Mouse (Mus musculus): Measurements from ENCODE around the gene Scpep1.

Gene Scpep1

DNA sequence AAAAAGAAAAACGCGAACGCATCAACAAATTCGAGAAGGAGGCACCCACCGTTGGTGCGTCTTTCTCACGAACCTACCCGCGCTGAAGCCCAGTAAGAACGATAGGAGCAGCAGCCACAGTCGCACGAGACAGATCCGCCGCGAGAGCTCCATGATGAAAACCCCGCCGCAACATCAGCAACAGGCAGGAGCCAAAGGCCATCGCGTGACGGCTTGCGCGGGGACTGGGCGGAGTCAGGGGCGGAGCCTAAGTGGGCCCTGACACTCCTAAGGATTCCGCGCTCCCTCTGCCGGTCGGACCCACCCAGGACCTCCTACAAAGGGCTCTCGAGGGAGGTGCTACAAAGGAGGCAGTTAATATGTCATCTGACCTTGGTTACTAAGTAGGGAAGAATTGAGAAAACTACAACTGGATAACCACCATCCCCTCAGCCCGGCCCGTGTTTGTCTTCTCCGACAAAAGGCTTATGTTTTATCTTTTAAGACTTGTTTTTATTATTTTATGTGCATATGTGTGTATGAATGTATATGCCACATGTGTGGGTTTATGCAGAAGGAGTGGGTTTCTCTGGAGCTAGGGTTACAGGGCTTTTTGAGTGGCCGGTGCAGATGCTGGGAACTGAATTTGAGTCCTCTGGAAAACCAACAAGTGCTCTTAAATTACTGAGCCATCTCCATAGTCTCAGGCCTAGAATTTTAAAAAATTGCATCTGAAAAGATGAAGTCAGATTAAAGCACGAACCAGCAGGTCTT is at the start of gene Scpep1:
Gene Scpep1, minus strand, starts transcription at position 249 of the 753 bp plus-strand sequence.
- DNase-seq, result peak; percentile 99

DNA sequence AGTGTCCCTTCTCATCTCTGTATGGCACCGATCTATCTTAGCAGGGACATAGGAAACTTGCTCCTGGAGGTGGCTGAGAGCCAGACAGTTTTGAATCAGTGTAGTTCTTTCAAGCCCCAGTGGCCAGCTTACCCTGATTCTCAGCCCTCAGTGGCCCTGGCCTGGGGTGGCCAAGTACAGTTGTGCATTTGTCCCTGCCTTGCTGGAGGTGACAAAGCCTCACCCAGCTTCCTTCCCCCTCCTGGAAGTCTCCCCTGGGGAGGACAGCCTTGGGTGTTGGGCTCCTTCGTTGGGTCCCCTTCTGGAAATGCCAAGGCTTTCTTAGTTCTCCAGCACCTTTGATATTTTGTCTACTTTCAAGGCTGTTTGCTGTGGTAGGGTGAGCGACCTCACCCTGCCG is 48.5 kb upstream of the Scpep1 start:
- no peak for DNase-seq

DNA sequence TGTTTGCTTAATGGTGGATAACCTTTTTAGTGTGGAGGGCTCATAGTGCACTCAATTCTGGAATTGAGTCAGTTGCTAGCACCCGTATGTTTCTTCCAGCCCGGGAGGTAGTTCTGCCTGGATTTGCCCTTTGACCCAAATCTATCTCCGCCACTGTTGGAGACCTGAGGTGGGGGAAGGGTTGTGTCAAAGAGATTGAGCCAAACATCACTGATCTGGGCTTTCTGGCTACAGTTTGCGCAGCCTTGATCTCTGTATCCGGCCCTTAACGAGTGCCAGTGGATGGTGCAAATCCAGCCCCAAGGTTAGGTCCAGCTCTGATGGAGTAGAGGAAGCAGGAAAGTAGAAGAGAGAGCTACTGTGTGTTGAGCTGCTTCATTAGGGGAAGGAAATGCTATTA is 47.8 kb upstream of the Scpep1 start:
- DNase-seq, result no peak

DNA sequence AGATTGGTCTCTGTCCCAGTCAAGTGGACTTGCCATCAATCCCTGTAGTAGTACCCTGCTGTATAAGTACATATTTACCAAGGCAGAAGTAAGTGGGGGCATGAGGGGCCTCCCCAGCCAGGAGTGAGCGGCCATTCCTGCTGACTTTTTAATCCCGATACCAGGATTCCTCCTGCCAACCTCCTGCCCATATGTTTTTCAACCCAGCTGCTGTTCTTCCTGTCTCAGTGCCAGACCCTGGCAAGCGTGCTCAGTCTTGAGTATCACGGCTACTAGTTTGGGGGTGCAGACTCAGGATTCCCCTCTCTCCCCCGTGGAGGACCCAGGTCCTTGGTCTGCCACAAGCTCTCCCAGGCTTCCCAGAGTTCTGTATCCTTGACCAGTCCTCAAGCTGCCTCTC is 47.4 kb upstream of the Scpep1 start:
- no peak for DNase-seq

DNA sequence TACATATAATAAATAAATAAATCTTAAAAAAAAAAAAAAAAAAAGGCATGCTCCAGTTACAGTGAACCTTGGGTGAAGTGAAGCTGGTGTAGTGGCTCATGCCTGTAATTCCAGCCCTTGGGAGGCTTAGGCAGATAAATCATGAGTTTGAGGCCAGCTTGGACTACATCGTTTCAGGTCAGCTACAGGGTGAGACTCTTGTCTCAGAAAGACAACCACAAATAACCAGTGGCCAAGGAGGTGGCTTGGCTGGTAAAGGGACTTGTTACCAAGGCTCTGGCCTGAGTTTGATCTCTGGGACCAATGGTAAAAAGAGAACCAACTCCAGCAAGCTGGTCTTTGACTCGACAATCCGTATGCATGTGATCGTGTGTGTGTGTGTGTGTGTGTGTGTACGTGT is 46.8 kb upstream of the Scpep1 start:
- DNase-seq, result no peak

DNA sequence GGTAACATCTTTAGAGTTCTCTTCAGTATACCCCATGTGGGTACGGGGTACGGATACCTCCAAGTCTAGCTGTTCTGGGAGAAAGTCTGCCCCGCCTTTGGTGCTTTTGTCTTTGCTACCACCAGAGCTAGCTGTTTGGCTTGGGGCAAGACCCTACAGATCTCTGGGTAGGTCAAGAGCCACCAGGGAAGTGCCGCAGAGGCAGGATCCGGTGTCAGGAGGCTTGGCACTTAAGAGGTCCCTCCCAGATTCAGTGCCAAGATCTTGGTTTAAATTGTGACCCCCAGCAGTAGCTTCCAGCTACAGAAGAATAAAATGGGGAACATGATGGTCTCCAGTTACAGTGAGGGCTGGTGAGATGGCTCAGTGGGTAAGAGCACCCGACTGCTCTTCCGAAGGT is 46.3 kb upstream of the Scpep1 start:
- DNase-seq, result no peak

DNA sequence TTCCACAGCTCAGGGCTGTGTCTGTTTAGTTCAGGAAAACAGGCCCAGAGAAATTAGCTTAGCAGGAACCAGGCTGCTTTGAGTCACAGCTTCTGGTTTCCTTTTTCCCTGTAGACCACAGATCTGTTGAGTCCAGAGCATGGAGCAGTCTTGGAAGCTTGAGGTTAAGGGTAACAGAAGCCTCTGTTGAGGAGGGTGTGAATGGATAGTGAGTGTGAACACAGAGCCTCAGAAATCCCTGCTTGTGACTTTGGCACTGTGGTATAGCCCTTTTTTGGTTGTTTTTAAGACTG is 45.2 kb upstream of the Scpep1 start:
- no peak for DNase-seq

DNA sequence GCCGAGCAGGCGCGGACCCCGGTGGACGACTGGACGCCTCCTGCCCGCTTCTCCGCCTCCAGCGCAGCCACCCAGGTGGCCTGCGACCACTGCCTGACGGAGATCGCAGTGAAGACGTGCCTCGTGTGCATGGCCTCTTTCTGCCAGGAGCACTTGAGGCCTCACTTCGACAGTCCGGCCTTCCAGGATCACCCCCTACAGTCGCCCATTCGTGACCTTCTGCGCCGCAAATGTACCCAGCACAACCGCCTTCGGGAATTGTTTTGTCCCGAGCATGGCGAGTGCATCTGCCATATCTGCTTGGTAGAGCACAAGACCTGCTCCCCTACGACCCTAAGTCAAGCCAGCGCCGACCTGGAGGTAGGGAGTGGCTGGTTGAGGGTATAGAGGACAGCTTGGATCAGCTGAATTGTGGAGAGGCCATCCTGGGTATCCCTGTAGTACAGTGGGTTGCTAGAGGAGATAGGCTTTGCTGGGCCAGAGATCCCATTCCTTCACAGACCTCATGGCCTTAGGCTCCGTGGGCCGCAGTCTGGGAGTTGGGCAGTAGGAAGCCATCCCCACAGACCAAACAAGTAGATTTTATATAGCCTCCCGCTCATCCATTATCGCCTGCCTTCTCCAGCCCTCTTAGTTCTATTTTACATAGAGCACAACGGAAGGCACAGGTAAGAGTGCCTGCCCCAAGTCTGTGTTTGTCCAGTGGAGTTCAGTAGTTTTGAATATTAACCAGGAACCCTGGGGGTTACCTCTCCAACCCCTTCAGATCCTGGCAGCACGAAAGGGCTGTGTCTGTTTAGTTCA is 44.7 kb upstream of the Scpep1 start:
- no peak for DNase-seq

DNA sequence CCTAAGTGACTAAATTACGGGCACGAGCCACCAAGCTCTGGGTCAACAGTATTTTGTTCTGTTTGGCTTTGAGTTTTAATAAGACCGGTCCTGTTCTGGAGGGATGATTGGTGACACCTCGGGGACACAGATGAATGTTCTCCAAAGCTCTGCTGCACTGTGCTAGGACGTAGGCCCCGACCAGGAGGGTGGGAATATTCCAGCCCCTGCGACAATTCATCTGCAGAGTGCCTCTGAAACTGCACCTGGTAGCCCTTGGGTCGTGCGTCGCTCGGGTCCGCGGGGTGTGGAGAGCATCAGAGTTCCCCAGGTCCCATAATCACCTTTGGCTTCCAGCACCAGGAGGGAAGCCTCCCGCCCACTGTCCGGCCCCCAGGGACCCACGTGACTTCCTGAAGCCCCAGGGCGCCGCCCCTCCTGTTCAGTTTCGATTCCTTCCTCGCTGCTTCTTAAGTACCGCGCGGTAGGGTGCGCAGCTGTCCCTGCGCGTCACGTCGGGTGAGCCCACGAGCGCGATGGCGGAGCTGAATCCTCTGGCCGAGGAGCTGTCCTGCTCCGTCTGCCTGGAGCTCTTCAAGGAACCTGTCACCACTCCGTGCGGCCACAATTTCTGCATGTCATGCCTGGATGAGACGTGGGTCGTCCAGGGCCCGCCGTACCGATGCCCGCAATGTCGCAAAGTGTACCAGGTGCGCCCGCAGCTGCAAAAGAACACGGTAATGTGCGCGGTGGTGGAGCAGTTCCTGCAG is 43.9 kb upstream of the Scpep1 start, which contains the start of gene Trim25:
Gene Trim25, plus strand, starts transcription at position 403 of the 749 bp plus-strand sequence.
- peak; percentile 94 for DNase-seq

DNA sequence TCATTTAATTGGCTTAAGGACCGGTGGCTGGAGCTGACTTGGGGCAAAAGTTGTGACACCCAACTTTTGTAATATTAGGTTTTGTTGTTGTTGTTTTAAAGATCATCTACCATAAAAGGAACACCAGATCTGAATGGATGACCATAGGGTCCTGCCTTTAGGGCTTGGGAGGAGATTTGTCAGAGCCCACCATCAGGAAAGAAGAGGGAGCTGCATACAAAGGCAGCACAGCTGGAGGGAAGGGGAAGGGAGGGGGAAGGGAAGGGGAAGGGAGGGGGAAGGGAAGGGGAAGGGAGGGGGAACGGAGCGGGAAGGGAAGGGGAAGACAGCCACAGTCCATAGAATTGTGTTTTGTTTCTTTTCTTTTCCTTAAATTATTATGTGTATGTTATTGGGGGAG is 43.1 kb upstream of the Scpep1 start:
- no peak for DNase-seq

DNA sequence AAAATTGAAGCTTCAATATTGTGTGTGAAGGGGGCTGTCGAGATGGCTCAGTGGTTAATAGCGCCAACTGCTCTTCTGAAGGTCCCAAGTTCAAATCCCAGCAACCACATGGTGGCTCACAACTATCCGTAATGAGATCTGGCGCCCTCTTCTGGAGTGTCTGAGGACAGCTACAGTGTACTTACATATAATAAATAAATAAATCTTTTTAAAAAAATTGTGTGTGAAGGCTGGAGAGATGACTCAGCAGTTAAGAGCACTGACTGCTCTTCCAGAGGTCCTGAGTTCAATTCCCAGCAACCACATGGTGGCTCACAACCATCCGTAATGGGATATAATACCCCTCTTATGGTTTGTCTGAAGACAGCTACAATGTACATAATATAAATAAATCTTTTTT is 42.1 kb upstream of the Scpep1 start:
- DNase-seq, result peak; percentile 36

DNA sequence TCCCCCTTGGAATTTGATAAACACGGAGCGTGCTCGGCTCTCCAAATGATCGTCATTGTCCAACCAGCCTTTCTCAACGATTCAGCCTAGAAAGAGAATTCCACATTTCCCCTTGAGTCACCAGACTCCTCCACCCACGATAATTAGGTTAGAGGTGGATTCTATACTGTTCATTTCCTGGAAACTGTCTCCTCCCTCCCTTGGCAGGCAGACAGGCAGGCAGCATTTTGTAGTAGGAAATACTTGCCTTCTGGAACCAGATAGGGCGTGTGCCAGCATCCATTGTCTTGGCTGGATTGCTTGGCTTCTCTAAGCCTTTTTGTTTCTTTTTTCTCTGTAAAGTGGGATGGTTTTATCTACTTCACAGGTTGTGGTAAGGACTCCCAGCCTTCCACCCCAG is 41.2 kb upstream of the Scpep1 start:
- no peak for DNase-seq

DNA sequence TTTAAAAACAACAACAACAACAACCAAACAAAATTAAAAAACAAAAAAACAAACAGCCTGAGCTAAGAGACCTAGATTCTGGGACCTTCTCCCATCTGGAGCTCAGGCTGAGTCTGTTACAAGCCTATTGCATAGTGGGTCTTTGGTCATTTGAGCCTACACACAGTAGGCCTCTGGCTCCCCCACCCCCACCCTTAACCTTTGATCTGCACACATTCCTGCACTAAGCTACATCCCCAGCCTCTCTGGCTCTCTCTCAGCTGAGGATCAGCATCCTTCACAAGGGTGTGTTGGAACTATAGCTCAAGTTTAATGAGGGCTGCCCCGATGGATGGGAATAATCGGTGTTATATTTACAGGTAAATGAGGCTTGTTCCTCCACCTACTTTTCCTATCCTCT is 40.4 kb upstream of the Scpep1 start:
- DNase-seq, result no peak

DNA sequence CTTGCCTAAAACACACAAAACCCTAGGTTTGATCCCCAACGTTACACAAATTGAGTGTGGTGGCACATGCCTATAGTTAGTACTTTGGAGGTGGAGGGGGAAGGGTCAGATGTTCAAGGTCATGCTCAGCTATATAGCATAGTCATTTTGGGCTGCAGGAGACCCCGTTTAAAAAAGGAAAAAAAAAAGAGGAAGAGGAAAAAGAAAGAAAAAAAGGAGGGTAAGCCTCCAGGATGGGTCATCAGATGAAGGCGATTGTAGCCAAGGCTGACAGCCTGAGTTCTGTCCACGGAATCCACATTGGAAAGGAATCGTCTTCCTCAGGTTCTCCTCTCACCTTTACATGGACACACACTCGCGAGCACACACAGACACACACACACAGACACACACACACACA is 39.2 kb upstream of the Scpep1 start:
- no peak for DNase-seq

DNA sequence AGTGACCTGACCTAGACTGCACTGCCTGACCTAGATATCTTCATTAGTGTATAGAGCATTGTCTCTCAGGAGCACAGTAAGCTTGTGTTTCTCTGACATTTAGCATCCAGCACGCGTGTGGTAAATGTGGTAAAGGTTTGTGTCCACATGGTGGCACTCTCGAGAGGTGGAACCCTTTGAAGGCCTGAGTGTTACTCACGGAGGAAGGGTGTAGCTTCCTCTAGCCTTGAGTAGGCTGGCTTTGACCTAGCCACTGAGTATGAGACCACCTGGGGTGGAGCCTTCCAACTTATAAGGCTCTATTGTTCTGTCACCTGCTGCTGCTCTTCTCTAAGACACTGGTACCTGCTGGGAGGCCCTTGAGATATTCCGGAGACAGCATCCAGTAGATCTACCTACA is 38.4 kb upstream of the Scpep1 start:
- DNase-seq, result peak; percentile 84

DNA sequence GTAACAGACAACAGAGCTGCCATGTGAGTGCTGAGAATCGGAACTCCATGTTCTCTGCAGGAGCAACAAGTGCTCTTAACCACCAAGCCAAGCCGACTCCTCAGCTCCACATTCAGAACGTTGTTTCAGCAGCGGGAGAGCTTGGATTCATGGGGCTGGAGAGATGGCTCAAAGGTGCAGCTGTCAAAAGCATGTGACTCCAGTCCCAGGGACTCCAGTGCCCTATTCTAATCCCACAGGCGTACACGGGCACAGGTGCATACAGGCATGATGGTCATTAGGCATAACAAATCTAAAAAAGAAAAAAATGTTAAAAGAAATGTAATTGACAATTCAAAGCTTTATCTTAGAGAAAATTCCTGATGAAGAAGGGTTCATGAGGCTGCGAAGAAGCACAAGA is 37.9 kb upstream of the Scpep1 start:
- no peak for DNase-seq

DNA sequence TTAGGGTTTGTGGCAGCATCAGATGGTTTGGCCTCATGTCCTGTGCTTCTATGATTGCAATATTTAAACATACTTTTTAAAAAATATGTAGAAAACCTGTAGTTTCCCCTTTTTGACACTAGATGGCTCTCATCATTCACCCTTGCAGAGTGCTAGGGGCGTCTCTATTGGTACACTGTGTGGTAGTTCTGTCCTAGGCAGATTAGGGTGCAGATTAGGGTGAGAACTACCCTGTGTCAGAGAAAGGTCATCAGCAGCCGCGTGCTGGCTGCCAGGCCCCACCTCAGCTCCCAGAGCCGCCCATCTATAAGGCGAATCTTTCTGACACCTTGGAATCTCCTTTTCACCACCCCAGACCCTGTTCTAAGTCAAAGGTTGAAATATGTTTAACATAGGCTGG is 34.3 kb upstream of the Scpep1 start:
- no peak for DNase-seq

DNA sequence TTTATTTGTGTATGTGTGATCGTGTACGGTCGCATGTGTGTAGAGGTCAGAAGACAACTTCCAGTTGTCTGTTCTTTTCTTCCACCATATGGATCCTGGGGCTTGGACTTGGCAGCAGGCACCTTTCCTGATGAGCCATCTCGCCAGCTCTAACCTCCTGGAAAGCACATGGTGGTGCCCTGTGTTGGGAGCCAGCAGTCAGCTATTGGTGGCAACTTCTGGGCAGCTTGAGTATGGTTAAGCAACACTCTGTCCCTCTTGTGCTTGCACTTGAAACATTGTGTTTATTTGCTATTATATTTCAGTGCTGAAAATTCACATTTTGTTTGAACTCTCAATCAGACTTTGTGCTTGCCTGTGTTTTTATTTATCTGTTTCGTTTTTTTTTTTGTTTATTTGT is 33.7 kb upstream of the Scpep1 start:
- no peak for DNase-seq

DNA sequence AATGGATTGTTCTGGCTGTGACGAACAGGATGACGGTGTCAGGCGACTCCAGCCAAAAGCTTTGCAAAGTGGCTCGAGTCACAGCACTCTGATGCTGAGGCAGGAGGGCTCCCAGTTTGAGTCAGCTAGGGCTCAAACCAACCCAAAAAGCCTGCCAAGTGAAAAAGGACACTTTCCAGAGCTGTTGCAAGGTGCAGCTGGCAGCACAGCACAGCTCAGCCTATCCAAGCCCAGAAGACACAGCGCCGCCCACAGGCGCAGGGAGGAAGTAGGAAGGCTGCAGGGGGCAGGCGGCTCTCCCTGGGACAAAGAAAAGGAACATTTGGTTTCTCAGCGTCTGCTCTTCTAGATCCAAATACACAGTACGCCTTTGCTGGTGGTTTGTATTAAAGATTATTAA is 31.4 kb upstream of the Scpep1 start:
- DNase-seq, result no peak

DNA sequence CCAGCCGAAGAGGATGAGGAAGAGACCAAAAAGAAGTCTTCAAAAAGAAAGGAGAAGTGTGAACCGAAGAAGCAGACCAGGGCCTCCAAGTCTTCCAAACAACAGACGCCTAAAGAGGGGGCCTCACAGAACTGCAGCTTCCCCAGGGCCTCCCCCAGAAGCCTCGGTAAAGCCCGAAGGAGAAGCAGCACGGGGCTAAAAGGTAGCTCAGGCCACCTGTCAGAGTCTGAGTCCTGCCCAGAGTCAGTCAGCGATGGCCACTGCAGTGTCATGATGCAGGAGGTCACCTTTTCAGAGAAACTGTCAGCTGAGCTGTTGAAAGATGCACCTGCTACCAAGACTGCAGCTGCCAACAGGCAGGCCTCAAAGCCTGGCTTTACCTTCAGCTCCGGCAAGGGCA is 26.1 kb upstream of the Scpep1 start:
- no peak for DNase-seq

DNA sequence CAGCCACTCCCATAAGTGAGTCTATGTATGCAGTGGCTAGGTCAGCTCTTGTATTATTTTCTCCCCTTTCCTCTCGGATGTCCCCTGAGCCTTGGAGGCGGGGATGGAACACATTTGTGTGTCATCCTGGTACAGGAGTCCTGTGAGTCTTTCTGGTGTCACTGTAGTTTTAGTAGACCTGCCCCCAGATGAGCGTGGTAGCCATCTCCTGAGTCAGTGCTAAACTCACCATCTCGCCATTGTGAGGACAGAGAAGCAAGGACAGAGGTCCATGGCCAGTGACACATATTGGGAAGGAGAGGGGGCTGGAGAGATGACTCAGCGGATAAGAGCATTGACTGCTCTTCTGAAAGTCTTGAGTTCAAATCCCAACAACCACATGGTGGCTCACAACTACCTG is 21.9 kb upstream of the Scpep1 start:
- DNase-seq, result no peak

DNA sequence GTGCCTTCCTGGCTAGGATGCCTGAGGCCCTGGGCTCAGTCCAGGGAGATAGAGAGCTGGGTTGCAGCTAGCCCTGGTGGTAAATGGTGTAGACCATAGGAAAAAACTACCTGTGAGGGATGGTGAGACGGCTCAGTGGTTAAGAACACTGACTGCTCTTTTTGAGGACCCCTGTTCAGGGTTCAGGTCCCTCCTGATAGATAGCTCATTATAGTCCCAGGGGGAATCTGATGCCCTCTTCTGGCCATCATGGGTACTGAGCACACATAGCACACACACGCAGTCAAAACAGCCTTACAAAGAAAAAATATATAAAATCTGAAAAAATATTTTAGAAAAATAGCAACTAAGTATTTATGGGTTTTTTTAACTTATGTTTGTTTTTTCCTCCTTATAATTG is 21.1 kb upstream of the Scpep1 start:
- peak; percentile 56 for DNase-seq

DNA sequence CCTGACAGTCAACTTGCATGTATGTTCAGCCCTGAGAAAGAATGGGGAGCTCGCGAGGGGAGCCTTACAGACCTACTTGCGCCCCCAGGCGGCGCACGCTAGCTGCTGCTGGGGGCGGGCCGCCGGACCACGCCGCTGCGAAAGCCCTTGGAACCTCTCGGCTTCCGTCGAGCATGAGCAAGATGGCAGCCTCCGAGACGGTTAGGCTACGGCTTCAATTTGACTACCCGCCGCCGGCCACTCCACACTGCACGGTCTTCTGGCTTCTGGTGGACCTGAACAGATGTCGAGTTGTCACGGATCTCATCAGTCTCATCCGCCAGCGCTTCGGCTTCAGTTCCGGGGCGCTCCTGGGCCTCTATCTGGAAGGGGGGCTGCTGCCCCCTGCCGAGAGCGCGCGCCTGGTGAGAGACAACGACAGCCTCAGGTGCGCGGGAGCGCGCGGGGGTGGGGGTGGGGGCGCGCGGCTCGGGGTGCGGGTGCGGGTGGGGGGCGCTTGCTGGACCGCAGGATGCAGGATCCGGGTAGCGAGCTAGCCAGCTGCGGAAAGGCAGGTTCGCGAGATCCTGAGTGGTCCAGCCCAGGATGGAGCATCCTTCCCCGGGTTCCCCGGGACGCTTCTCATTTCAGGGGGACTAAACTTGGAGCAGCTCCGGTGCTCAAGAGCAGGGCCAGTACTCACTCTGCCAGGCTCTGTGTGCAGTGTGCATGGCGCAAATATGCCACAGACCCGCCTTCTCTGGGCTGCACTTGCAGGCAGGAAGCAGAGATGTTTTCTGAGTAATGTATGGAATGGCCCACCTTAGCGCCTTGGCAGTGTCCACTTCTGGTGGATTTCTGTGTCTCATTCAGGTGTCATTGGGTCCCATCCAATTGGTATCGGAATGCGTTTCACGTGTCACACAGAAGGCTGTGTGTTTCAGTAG is 18.8 kb upstream of the Scpep1 start:
- peak; percentile 96 for DNase-seq
